Mouse (Mus musculus) MEL (cell line): Measurements from ENCODE around the gene Tmem200a. TPM values are rescaled to one million over a fixed set of nuclear protein-coding genes. Genes with fewer than 3 reads are reported as not detected.

Experiments
- DNase-seq: peaks from one replicate; pipeline ENCODE4 v3.0.0; 2011; ENCODE audit warnings: low read depth, low spot score
- H3K27ac ChIP-seq: 2 replicates; pipeline ENCODE4 v1.5.1; 2012; ENCODE audit warnings: low read depth, mild to moderate bottlenecking, control low read depth, low read length, moderate library complexity; ENCODE audit not compliant: control insufficient read depth
- H3K27me3 ChIP-seq, 2 experiments: fragments of 150-350 bp in 1 of 2; sonication (generic) in 1 of 2; 2 replicates each; pipeline ENCODE4 v1.6.1; 2012; ENCODE audit warnings: low read length in 2 of 2, mild to moderate bottlenecking in 2 of 2, improper control_type of control experiment in 1 of 2, moderate library complexity in 1 of 2; ENCODE audit not compliant: insufficient read depth in 2 of 2, control insufficient read depth in 1 of 2
- H3K36me3 ChIP-seq, 2 experiments: 2 replicates each; pipeline ENCODE4 v1.6.1; 2012 to 2014; ENCODE audit warnings: low read length in 2 of 2, improper control_type of control experiment in 1 of 2, inconsistent platforms in 1 of 2, mild to moderate bottlenecking in 1 of 2; ENCODE audit not compliant: insufficient read depth in 2 of 2, control insufficient read depth in 1 of 2
- H3K4me1 ChIP-seq, 2 experiments: fragments of 150-350 bp in 1 of 2; sonication (generic) in 1 of 2; 2 replicates each; pipeline ENCODE4 v1.6.1; 2012; ENCODE audit warnings: low read length in 2 of 2, improper control_type of control experiment in 1 of 2, mild to moderate bottlenecking in 1 of 2; ENCODE audit not compliant: insufficient read depth in 2 of 2, control insufficient read depth in 1 of 2
- H3K4me3 ChIP-seq, 2 experiments: fragments of 150-350 bp in 1 of 2; sonication (generic) in 1 of 2; 2 replicates each; pipeline ENCODE4 v1.5.1; 2012; ENCODE audit warnings: low read depth in 2 of 2, low read length in 2 of 2, mild to moderate bottlenecking in 2 of 2, moderate library complexity in 2 of 2, control low read depth in 1 of 2, improper control_type of control experiment in 1 of 2; ENCODE audit not compliant: control insufficient read depth in 1 of 2, insufficient read depth in 1 of 2
- H3K79me2 ChIP-seq: 2 replicates; pipeline ENCODE4 v1.6.1; 2012; ENCODE audit warnings: mild to moderate bottlenecking, low read length, moderate library complexity; ENCODE audit not compliant: control insufficient read depth, poor library complexity, insufficient read depth
- H3K9ac ChIP-seq: 2 replicates; pipeline ENCODE4 v1.6.1; 2012; ENCODE audit warnings: low read depth, mild to moderate bottlenecking, control low read depth, low read length, moderate library complexity; ENCODE audit not compliant: control insufficient read depth, poor library complexity, severe bottlenecking
- H3K9me3 ChIP-seq: fragments of 150-350 bp; sonication (generic); replicated peaks from 2 replicates; pipeline ENCODE4 v1.6.1; 2012; ENCODE audit warnings: mild to moderate bottlenecking, low read length, improper control_type of control experiment, moderate library complexity; ENCODE audit not compliant: insufficient read depth
- CHD1 ChIP-seq: IDR thresholded peaks from 2 replicates; pipeline ENCODE4 v1.6.1; 2012; ENCODE audit warnings: low read depth, mild to moderate bottlenecking, inconsistent platforms, low read length, improper control_type of control experiment
- CTCF ChIP-seq, 3 experiments: IDR thresholded peaks in 2 of 3; conservative IDR thresholded peaks in 1 of 3; 2 replicates each; pipeline ENCODE4 v1.5.1; 2011 to 2012; ENCODE audit warnings: low read length in 3 of 3, low read depth in 2 of 3, mild to moderate bottlenecking in 2 of 3, improper control_type of control experiment in 1 of 3, inconsistent platforms in 1 of 3, mixed read lengths in 1 of 3, moderate library complexity in 1 of 3; ENCODE audit not compliant: control insufficient read depth in 1 of 3, insufficient read depth in 1 of 3, poor library complexity in 1 of 3, severe bottlenecking in 1 of 3
- ELF1 ChIP-seq: IDR thresholded peaks from 2 replicates; pipeline ENCODE4 v1.6.1; 2014; ENCODE audit warnings: low read depth, mild to moderate bottlenecking, inconsistent platforms, low read length, improper control_type of control experiment, moderate library complexity
- EP300 ChIP-seq, 2 experiments: IDR thresholded peaks; 2 replicates each; pipeline ENCODE4 v1.6.1; 2011; ENCODE audit warnings: improper control_type of control experiment in 2 of 2, low read length in 2 of 2, low read depth in 1 of 2, mild to moderate bottlenecking in 1 of 2
- GABPA ChIP-seq: IDR thresholded peaks from 2 replicates; pipeline ENCODE4 v1.6.1; 2012; ENCODE audit warnings: low read depth, mild to moderate bottlenecking, inconsistent platforms, low read length, improper control_type of control experiment, moderate library complexity
- GATA1 ChIP-seq: IDR thresholded peaks from 2 replicates; pipeline ENCODE4 v1.6.1; 2011; ENCODE audit warnings: low read depth, low read length, improper control_type of control experiment
- HCFC1 ChIP-seq: IDR thresholded peaks from 2 replicates; pipeline ENCODE4 v1.6.1; 2012; ENCODE audit warnings: low read depth, mild to moderate bottlenecking, inconsistent platforms, low read length, improper control_type of control experiment, moderate library complexity
- JUND ChIP-seq: IDR thresholded peaks from 2 replicates; pipeline ENCODE4 v1.6.1; 2011; ENCODE audit warnings: low read depth, mild to moderate bottlenecking, improper control_type of control experiment, low read length
- KAT2A ChIP-seq: conservative IDR thresholded peaks from 2 replicates; pipeline ENCODE4 v1.6.1; 2012; ENCODE audit warnings: low read depth, low read length, improper control_type of control experiment, inconsistent platforms
- MAFK ChIP-seq: IDR thresholded peaks from 2 replicates; pipeline ENCODE4 v1.6.1; 2011; ENCODE audit warnings: low read depth, mild to moderate bottlenecking, low read length, improper control_type of control experiment, borderline replicate concordance
- MAX ChIP-seq: IDR thresholded peaks from 2 replicates; pipeline ENCODE4 v1.6.1; 2011; ENCODE audit warnings: low read length, improper control_type of control experiment
- MEF2A ChIP-seq: IDR thresholded peaks from 2 replicates; pipeline ENCODE4 v1.6.1; 2014; ENCODE audit warnings: low read depth, mild to moderate bottlenecking, inconsistent platforms, low read length, improper control_type of control experiment; ENCODE audit not compliant: poor library complexity, insufficient replicate concordance, severe bottlenecking; ENCODE audit errors: extremely low read depth
- MXI1 ChIP-seq: IDR thresholded peaks from 2 replicates; pipeline ENCODE4 v1.6.1; 2011; ENCODE audit warnings: mild to moderate bottlenecking, low read depth, low read length, improper control_type of control experiment
- MYB ChIP-seq: IDR thresholded peaks from 2 replicates; pipeline ENCODE4 v1.6.1; 2011; ENCODE audit warnings: mild to moderate bottlenecking, low read depth, low read length, improper control_type of control experiment
- NELFE ChIP-seq: IDR thresholded peaks from 2 replicates; pipeline ENCODE4 v1.6.1; 2011; ENCODE audit warnings: low read depth, low read length, improper control_type of control experiment
- NRF1 ChIP-seq: IDR thresholded peaks from 2 replicates; pipeline ENCODE4 v1.6.1; 2014; ENCODE audit warnings: low read depth, mild to moderate bottlenecking, inconsistent platforms, low read length, improper control_type of control experiment, moderate library complexity; ENCODE audit not compliant: poor library complexity, insufficient read depth, severe bottlenecking
- POLR2AphosphoS2 ChIP-seq: IDR thresholded peaks from 2 replicates; pipeline ENCODE4 v1.6.1; 2011; ENCODE audit warnings: low read length, improper control_type of control experiment
- RAD21 ChIP-seq: IDR thresholded peaks from 2 replicates; pipeline ENCODE4 v1.6.1; 2011; ENCODE audit warnings: mild to moderate bottlenecking, low read depth, low read length, improper control_type of control experiment
- SMC3 ChIP-seq: IDR thresholded peaks from 2 replicates; pipeline ENCODE4 v1.6.1; 2011; ENCODE audit warnings: low read depth, low read length, improper control_type of control experiment
- TAL1 ChIP-seq: IDR thresholded peaks from 2 replicates; pipeline ENCODE4 v1.6.1; 2012; ENCODE audit warnings: mild to moderate bottlenecking, inconsistent platforms, low read length, moderate library complexity, mixed read lengths
- TBP ChIP-seq: IDR thresholded peaks from 2 replicates; pipeline ENCODE4 v1.8.0; 2011; ENCODE audit warnings: low read depth, low read length, improper control_type of control experiment
- TCF12 ChIP-seq: IDR thresholded peaks from 2 replicates; pipeline ENCODE4 v1.6.1; 2014; ENCODE audit warnings: low read depth, mild to moderate bottlenecking, inconsistent platforms, low read length, improper control_type of control experiment, moderate library complexity
- UBTF ChIP-seq: IDR thresholded peaks from 2 replicates; pipeline ENCODE4 v1.6.1; 2012; ENCODE audit warnings: low read depth, mild to moderate bottlenecking, inconsistent platforms, low read length, improper control_type of control experiment, moderate library complexity, borderline replicate concordance; ENCODE audit not compliant: insufficient read depth
- USF1 ChIP-seq: IDR thresholded peaks from 2 replicates; pipeline ENCODE4 v1.6.1; 2014; ENCODE audit warnings: low read depth, mild to moderate bottlenecking, inconsistent platforms, low read length, improper control_type of control experiment, moderate library complexity
- USF2 ChIP-seq, 2 experiments: IDR thresholded peaks; 2 replicates each; pipeline ENCODE4 v1.6.1; 2011 to 2012; ENCODE audit warnings: improper control_type of control experiment in 2 of 2, low read length in 2 of 2, borderline replicate concordance in 1 of 2, inconsistent platforms in 1 of 2, low read depth in 1 of 2, mild to moderate bottlenecking in 1 of 2; ENCODE audit not compliant: insufficient read depth in 1 of 2
- ZC3H11A ChIP-seq: IDR thresholded peaks from 2 replicates; pipeline ENCODE4 v1.6.1; 2012; ENCODE audit warnings: low read depth, mild to moderate bottlenecking, inconsistent platforms, low read length, improper control_type of control experiment
- ZKSCAN1 ChIP-seq: IDR thresholded peaks from 2 replicates; pipeline ENCODE4 v1.6.1; 2012; ENCODE audit warnings: low read depth, mild to moderate bottlenecking, inconsistent platforms, low read length, improper control_type of control experiment, moderate library complexity
- polyA plus RNA-seq, 2 experiments: library from polyadenylated mRNA; stranded (reverse) in 1 of 2; unstranded in 1 of 2; fragments of >175 nt in 1 of 2; fragments of >200 nt in 1 of 2; gene quantifications; 2 replicates each; pipeline versions ENCODE4 v1.2.1 to v1.2.4; 2012; ENCODE audit warnings: low replicate concordance in 2 of 2, low read depth in 1 of 2; ENCODE audit not compliant: insufficient read length in 2 of 2, insufficient read depth in 1 of 2, missing spikeins in 1 of 2
- total RNA-seq: library from RNA; depleted of rRNA; stranded (reverse); fragments of 300-350 nt; gene quantifications from 2 replicates; pipeline ENCODE4 v1.2.3, GENCODE M21; 2012

Gene Tmem200a
- total and polyA plus RNA-seq, 3 experiments = not detected

- no peak overlapping the region for H3K27ac ChIP-seq
- H3K9me3 ChIP-seq = no peaks in the 10 kb centered on the region
- no peaks in the 10 kb centered on the region for H3K36me3 ChIP-seq
- H3K4me1 ChIP-seq = no peaks in the 10 kb centered on the region
- TF ChIP-seq MEF2A = no peak
- no peak for TF ChIP-seq SMC3
- TF ChIP-seq POLR2AphosphoS2 = no peak
- TF ChIP-seq ZC3H11A = no peak
- H3K27me3 ChIP-seq = no peaks in the 10 kb centered on the region
- no peak overlapping the region for H3K4me3 ChIP-seq
- no peak for DNase-seq
- H3K9ac ChIP-seq = no peak overlapping the region
- no peaks in the 10 kb centered on the region for H3K79me2 ChIP-seq
These were observed 69.9 kb downstream of the Tmem200a start for GRCm38 (mm10) chr10:26008948-26009347.

DNA sequence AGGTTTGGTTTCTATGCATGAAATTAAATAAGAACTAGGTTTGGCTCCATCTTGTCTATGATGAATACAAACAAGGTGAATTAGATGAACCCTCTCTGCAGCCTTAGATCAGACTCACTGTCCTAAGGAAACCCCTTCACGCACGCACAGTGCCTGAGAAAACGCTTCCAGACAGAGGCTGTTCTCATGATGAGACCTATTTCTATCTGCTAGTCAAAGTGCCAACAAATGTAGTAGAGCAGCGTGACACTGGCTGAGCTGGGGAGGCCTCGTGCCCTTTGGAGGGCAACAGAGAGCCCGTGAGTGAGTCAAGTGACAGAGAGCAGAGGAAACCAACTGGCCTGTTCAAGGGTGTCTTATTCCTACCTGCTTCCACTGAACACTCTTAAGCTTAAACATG lies 73.4 kb downstream of the Tmem200a start:
- Histone ChIP-seq H3K4me1 (no peaks in the 10 kb centered on the region), H3K9me3 (no peaks in the 10 kb centered on the region), H3K79me2 (no peaks in the 10 kb centered on the region), H3K27ac (no peak overlapping the region), H3K4me3 (no peak overlapping the region), H3K9ac (no peak overlapping the region), H3K36me3 (no peaks in the 10 kb centered on the region)
- DNase-seq = no peak
- TF ChIP-seq GABPA (no peak), TBP (no peak), ZKSCAN1 (no peak), GATA1 (no peak), USF1 (no peak), EP300 (IDR thresholded peaks at IDR 0.05; ENCODE audit: low read depth in 1 of 2, low read length in 2 of 2) (no peak), MYB (no peak), ELF1 (no peak)
- TF ChIP-seq, all 39 proteins: peak for 0
- no peaks in the 10 kb centered on the region for H3K27me3 ChIP-seq

GRCm38 (mm10) chr10:26000893-26001292 lies 78.0 kb downstream of the Tmem200a start:
- H3K27me3 ChIP-seq = no peaks in the 10 kb centered on the region
- H3K36me3 ChIP-seq = no peaks in the 10 kb centered on the region
- H3K9me3 ChIP-seq = no peaks in the 10 kb centered on the region
- H3K9ac ChIP-seq = no peak overlapping the region
- H3K79me2 ChIP-seq = no peaks in the 10 kb centered on the region
- H3K27ac ChIP-seq = no peak overlapping the region
- no peak overlapping the region for H3K4me3 ChIP-seq
- no peaks in the 10 kb centered on the region for H3K4me1 ChIP-seq
- no peak for DNase-seq
- TF ChIP-seq UBTF (no peak), TCF12 (no peak), MXI1 (no peak), NRF1 (no peak), CTCF (IDR thresholded peaks at IDR 0.05 in 2 of 3, conservative IDR thresholded peaks at IDR 0.05 in 1 of 3; ENCODE audit: control insufficient read depth in 1 of 3, insufficient read depth in 1 of 3, low read depth in 2 of 3, low read length in 3 of 3, poor library complexity in 1 of 3, severe bottlenecking in 1 of 3) (no peak), NELFE (no peak), MAFK (no peak), RAD21 (no peak), KAT2A (no peak), USF2 (IDR thresholded peaks at IDR 0.05; ENCODE audit: borderline replicate concordance in 1 of 2, insufficient read depth in 1 of 2, low read depth in 1 of 2, low read length in 2 of 2) (no peak), HCFC1 (no peak), MAX (no peak), JUND (no peak), GATA1 (no peak), TAL1 (no peak), CHD1 (no peak), MEF2A (no peak), USF1 (no peak)
